Mouse (Mus musculus): ENCODE measurements at regions not wholly inside any gene's neighbourhood (a gene's known extent, or its start where the extent isn't known, plus 50 kb on each side); places are given as distances from the start of the nearest gene placed in this dataset.

DNA sequence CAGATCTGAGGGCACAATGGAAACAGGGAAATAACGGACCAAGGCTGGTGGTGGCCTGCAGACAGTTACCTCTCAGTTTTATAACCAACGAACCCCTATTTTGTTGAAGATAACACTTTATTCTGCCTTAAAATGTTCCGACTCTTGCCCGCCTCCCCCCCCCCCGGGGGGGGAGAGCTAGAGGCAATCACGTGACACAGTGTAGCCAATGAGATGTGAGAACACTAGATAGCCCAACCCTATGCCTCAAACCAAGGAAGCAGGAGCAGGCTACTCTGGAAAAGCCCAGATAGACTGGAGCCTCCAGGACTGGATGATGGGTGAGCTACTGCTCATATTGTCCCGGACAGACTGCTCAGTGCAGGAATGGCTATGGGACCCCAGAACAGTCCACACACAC is 272.9 kb downstream of the Ptpru start:
- no peak for DNase-seq (ENCODE audit: low spot score)

DNA sequence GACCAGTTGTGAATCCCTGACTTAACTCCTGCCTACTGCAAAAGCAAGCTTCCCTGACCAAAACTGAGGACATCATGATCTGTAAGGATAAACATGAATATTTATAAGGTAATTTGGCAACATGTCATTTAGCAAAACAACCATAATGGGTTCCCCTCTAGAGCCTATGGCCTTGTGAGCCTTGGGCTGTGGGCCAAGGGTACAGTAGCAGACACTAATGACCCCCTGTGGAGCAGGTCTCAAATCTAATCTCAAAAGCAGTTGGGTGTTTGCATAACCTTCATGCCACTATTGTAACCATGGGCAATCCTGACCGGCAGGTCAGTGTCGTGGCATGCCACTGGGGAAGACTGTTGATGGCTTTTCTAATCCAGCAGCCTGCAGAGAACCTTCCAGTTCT is 270.8 kb downstream of the Ptpru start:
- DNase-seq (ENCODE audit: low spot score): no peak

DNA sequence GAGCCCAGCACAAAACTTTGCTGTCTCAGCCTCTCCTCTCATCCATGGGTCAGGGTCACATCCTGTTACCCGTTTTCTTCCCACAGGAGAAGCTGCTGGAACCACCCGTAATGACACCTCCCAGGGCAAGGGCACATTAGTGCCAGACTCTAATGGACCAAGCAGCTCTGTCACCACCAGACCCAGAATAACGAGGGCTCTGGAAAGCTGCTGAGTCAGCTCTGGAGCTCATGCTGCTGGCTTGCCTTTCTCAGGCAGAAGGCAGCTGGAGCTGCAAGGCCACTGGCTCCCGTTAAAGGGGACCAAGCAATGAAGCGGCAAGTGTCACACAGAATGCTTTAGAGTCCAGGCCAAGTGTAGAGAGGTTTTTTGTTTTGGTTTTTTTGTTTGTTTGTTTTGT is 268.9 kb downstream of the Ptpru start:
- no peak for DNase-seq (ENCODE audit: low spot score)

DNA sequence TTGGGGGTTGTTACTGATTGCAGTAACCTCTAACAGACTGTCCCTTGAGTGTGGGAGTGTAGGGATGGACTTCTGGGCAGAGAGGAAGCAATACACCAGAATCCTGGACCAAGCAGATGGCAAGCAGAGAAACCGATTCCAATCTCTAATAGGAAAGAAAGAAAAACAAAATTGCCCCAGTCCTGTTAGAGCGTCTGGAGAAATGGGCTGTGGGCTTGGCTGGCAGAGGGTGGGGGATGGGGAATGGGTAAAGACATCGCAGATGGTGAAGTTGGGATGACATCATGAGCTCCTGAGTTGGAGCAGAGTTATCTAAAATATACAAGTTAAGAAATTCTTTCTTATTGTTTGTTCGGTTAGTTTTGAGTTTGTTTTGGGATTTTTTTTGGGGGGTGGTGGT is 260.5 kb downstream of the Ptpru start:
- DNase-seq (ENCODE audit: low spot score): no peak

DNA sequence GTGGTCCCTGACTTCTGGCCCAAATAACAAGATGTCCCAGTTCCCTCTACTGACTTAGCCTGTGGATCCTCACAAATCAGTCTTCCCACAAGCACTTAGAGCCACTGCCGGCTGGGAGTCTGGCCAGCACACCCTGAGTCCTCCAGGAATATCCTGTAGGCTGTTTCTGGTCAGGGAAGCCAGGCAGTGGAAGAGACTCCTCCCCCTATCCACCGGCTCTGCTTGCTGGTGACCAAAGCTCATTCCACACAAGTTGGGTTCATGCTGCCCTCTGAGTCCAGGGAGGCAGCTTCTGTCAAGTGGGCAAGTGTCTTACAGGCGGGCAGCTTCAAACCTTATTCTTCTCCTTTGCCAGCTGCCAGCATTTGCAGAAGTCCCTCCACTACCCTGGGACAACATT is 252.1 kb downstream of the Ptpru start:
- DNase-seq (ENCODE audit: low spot score): no peak

DNA sequence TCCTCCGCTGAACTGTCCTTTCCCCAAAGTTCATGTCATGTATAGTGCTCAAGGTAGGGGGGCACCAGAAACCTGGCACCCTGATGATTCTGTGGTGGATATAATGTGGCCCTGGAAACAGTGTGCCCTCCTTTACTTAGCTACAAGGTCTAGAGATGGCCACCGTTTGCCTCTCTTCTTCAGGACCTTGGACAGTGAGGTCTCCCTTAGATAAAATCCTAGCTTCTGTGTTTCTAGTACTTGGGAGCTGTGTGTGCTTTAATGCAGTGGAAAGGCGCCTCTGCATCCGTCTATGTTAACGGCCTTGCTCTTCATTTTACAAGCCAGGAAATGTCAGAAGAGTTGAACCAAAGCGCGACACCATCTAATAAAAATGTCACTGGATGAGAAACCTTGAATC is 250.6 kb downstream of the Ptpru start:
- no peak for DNase-seq (ENCODE audit: low spot score)

DNA sequence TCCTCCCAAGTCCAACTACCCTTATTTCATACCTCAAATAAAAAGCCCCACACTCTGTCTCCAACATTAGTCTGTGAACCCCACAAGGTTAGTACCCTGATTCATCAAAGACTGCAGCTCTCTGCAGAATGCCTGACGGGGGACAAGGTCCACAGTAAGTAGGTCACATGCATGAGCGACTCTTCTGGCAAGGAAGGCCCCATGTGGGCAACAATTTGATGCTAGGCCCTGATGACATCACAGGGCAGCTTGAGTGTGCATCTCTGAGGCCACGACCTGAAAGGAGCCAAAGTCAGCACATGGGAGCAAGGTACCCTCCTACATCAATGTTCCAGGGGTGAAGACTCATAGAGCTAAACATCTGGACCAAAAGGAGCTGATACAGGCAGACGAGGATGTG is 248.0 kb downstream of the Ptpru start:
- no peak for DNase-seq (ENCODE audit: low spot score)

DNA sequence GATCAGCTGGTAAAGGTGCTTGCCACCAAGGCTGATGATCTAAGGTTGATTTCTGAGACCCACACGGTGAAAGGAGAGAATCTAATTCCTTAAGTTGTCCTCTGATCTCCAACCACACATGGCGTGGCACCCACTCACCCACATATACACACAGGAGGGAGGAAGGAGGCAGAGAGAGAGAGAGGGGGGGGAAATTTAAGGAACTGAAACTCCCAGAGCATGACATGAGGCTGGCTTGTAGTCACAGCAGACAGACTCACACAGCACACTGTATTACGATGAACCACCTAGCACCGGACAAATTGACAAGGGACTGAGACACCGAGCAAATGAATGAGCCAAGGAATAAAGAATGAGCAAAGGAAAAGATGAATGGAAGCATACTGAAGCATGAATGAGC is 246.6 kb downstream of the Ptpru start:
- no peak for DNase-seq (ENCODE audit: low spot score)

DNA sequence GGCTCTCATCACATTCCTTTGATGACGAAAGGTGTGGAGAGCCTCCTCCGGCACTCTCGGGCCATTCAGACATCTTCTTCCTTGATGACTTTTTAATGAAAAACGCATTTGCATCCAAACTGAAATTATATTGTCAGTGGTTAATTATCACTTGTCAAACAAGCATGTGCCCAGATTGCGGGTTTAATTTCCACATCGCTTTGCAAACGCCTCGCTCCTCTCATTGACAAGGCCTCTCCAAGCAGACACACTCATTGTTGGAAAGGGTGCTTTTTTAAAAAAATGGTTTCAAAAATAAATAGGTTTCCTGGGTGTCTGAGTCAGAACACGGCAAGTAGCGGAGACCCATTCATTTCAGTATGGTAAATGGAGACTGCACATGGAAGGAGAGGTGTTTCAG is 240.1 kb downstream of the Ptpru start:
- no peak for DNase-seq (ENCODE audit: low spot score)

DNA sequence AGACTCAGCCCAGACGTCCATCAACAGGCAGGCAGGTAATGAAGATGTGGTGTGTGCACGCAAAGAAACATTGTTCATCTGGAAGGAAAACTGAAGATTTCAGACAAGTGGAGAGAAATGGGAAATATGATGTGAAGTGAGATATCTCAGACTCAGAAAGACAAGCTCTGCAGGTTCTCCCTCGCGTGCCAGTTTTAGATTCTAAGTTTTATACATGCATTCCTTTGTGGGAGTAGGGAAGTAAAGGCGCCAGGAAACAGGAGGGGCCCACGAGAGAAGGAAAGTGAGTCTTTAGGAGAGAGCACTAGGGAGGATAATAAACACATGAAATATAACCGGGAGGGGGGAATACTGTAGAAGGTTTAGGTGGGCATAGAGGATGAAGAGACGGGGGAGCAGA is 223.7 kb downstream of the Ptpru start:
- no peak for DNase-seq (ENCODE audit: low spot score)

DNA sequence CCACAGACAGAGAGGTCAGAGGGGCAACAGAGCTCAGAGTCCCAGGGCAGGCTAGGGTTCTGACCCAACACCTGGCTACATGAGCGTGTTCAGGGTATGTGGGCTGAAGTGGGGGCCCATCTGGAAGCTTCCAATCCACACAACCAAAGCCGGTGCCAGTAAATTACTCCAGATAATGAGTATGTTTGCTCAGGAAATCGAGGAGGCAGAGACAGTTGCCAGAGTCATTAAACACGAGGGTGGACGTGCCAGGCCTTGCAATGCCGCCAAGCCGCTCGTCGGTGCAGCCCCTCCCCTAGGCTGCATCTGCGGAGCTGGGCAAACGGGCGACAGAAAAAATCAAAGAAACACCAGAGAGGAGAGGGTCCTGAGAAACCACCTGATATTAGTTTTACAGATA is 222.5 kb downstream of the Ptpru start:
- no peak for DNase-seq (ENCODE audit: low spot score)

DNA sequence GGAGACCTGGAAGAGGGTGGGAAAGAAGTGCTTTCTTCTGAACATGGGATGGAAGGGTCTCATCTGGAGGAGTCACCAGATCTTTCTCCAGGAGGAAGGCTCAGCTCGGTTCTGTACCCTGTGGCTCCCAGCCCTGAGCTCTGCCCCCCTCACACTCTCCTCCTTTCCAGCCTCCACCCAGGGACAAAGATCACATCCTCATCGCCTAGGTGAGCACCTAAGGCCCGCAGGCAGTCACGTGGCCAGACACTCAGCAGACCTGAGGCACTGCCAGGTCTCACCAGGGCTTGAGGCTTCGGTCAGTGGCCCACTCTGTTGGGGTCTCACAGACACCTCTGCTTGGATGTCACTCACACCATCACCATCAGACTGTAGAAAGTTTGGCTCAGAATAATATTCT is 200.0 kb downstream of the Ptpru start:
- no peak for DNase-seq (ENCODE audit: low spot score)

DNA sequence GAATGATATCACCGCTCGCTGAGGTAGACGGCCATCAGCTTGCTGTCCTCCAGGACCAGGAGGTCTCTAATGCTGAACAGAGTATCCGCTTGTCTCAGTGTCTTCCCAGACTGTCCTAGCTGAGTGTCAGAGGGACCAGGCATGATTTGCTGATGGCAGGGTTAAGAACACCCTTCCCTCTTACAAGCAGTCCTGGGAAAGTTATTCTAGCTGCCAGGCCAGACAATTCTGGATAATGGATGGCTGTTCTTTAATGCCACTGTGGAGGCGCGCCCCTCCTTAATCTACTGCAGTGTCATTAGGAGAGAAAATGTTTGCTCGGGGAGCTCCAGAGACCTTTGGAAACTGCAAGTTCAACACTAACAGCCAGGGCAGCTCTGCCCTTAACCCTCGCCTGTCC is 182.1 kb downstream of the Ptpru start:
- no peak for DNase-seq (ENCODE audit: low spot score)

DNA sequence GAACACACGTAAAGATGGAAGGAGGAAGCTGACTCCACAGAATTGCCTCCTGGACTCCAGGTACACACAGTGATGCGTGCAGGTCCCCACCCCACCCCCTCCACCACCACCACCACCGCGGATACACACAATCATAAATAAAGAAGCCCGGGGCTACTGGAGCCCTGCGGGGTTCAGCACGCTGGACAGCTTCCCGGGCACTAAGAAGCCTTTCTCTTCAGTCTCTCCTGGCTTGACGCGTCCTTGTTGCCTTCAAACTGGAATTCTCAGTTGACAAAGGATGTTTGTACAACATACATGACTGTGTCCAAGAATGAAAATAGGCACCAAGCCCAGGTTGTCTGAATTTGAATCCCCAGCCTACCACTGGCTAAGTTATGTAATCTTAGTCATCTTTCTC is 180.2 kb downstream of the Ptpru start:
- no peak for DNase-seq (ENCODE audit: low spot score)

DNA sequence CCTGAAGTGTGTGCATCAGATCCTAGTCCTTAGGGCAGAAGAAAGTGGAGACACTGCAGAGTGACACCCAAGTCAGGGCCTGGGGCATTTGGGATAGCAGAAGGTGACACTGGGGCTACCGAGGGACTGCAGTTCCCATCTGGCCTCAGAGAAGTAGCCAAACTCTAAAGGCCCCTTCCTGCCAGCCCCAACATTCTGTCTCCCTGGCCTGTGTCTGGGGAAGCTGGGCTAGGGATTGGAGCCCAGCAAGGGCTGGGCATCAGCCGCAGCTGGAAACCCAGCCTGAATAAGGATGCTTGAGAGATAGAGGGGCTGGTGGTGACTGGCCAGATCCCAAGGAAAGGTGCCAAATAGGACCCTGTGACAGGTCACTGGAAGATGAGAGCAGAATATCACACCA is 177.2 kb downstream of the Ptpru start:
- DNase-seq (ENCODE audit: low spot score): no peak

DNA sequence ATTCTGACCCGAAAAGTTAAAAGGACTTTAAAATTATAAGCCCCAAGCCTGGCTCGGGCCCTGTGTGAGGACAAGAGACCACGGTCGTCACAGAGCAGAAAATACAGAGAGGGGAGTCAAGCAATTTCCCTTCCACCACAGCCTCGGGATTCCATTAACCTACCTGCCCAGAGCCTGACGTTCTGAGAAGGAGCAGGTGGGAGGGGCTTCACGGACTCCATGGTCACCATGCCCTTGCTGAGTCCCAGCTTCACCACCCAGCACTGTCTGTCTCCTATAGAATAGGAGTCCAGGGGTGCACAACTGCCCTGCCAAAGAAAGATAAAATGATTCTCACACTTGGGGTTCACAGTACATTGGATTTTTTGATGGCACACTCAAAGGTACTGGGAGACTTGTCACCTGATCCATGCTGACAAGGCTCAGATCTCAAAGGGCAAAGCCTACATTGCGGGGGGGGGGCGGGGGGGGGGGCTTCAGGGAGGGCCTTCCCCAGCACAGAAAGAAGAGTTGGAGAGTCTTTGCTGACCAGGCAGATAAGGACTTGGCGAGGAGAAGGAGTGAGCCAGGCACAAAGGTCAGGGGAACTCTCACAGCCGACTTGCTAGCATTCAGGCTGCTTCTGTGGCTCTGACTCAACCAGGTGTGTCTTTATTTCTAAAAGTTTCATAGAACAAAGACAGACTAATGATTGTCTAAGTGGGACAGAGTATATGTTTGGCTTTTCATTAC is 166.1 kb downstream of the Ptpru start:
- no peak for DNase-seq (ENCODE audit: low spot score)

DNA sequence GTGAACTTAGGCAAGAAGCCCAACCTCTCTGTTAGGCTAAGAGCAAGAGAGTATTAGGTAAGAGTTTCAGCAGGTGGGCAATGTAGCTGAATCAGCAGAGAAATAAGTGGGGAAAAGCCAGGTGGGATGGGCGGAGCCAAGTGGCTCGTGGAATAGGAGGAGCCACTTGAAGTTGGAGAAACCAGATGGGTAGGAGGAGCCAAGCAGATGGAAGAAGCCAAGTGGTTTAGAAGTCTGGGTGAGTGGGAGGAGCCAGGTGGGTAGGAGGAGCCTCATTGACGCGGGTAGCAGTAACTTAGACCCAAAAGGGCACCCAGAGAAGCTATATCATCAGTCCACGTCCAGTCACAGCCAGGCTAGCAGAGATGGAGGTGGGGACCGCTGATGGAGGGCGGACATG is 160.1 kb downstream of the Ptpru start:
- no peak for DNase-seq (ENCODE audit: low spot score)

DNA sequence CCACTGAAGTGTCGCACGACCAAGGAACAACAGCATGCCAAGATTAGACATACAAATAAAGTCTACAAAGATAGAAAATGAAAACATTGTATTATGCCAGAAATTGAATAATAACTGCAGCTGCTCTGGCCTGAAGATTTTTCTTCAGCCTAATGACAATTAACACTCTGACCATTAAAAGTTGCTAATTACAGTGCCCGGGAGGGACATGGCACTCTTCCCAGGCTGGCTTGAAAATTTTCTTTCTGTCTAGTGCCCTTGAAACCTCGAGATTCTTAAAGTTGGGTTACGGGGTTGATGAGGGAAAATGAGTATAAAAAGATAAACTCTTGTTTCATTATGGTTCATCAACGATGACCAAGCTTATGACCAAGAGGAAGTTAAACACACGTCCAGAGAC is 154.9 kb downstream of the Ptpru start:
- no peak for DNase-seq (ENCODE audit: low spot score)

DNA sequence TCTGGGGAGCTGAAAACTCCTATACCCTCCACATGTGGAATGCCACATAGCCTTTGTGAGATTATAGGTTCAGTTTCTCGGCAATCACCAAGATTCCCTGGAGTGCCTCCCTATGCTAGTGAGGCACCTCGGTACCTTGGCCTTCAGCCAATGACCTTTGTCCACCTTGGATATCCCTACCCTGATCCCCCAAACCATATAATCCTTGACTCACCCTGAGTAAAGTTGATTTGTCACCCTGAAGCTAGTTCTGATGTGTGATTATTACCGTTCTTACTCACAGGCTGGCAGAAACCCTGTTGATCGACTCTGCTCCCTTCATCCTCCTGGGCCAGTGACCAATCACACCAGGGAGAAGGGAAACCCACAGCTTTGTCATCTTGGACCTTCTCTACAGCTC is 152.5 kb downstream of the Ptpru start:
- DNase-seq (ENCODE audit: low spot score): no peak

DNA sequence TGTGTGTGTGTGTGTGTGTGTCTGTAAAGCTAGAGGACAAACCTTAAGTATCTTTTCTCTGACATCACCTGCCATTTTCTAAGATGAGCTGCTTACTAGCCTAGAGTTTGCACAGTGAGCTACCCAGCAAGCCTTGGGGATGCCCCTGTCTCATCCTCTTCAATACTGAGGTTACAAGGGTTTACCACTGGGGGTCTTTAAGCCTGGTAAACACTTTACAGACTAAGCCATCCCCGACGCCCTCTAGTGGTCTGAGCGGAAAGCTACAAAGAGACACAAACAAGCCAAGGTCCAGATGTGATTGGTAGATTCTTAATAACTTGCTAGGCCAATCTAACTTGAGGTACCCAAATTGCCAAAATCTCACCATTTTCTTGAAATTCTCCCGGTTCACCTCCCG is 143.9 kb downstream of the Ptpru start:
- no peak for DNase-seq (ENCODE audit: low spot score)

DNA sequence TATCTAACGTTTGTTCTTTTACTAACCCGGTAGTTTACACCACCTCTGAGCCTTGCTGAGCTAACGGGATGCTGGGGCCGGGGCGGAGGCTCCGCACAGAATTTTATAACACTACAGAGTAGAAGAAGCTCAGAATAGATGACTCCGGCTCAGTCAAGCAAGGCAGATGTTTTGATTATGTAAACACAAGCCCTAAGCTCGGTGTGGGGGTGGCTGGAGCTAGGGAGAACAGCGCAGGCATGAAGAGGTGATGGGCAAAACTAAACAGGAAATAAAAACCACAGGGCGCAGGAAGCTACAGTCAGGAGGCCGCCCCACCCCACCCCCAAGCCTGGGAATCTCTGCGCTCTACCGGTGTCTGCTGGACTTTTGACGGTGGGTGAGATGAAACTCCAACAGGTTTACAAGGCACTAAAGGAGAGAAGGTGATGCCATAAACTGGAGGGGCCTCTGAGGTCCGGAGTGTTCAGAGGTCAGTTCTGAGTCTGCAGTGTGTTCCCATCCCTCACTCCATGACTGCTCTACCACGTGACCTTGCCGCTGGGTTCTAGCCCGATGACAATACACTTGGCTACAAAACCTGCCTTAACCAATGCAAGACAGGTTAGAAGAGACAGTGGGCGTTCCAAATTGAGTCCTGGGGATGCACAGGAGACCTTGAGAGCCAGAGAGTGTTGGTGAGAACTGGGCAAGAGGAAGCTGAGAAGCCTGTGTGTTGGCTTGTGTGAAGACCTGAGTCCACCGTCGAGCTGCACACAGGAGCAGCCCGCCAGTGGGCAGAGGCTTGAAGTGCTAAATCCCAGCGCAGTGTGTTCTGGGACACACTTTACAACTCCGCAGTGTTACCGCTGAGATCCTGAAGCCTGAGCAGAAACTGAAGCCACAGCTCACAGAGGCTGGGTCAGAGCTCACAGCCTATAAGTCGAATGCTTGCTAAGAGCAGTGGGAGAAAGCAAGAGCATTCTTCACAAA is 141.9 kb downstream of the Ptpru start:
- DNase-seq (ENCODE audit: low spot score): no peak
